Mouse (Mus musculus) lung, postnatal 0 days (tissue): Measurements from ENCODE around the gene Exoc8. TPM values are rescaled to one million over a fixed set of nuclear protein-coding genes. Genes with fewer than 3 reads are reported as not detected.

Experiments used
- ATAC-seq: fragments of 200-750 bp; cut with Nextera tagmentation; 2 replicates; pipeline ENCODE4 v1.8.0; 2017; ENCODE audit warnings: moderate library complexity
- DNase-seq: peaks from one replicate; pipeline ENCODE4 v3.0.0-alpha.2; 2016; ENCODE audit warnings: low spot score
- H3K27ac ChIP-seq: fragments of 300-500 bp; sonication (generic); 2 replicates; pipeline ENCODE4 v1.5.1; 2014; ENCODE audit warnings: antibody characterized with exemption, mild to moderate bottlenecking, low read length, mixed read lengths
- H3K27me3 ChIP-seq: fragments of 300-500 bp; sonication (generic); replicated peaks from 2 replicates; pipeline ENCODE4 v1.6.1; 2014; ENCODE audit warnings: low read length, mixed read lengths; ENCODE audit not compliant: insufficient read depth
- H3K36me3 ChIP-seq: fragments of 300-500 bp; sonication (generic); 2 replicates; pipeline ENCODE4 v1.6.1; 2014; ENCODE audit warnings: low read length, mixed read lengths; ENCODE audit not compliant: insufficient read depth
- H3K4me1 ChIP-seq: fragments of 300-500 bp; sonication (generic); 2 replicates; pipeline ENCODE4 v1.6.1; 2014; ENCODE audit warnings: antibody characterized with exemption, low read depth, low read length, mixed read lengths; ENCODE audit not compliant: insufficient read depth
- H3K4me2 ChIP-seq: fragments of 300-500 bp; sonication (generic); replicated peaks from 2 replicates; pipeline ENCODE4 v1.6.1; 2014; ENCODE audit warnings: low read depth, mild to moderate bottlenecking, low read length, moderate library complexity, mixed read lengths
- H3K4me3 ChIP-seq: fragments of 300-500 bp; sonication (generic); 2 replicates; pipeline ENCODE4 v1.5.1; 2014; ENCODE audit warnings: low read depth, low read length
- H3K9ac ChIP-seq: fragments of 300-500 bp; sonication (generic); replicated peaks from 2 replicates; pipeline ENCODE4 v1.6.1; 2014; ENCODE audit warnings: low read depth, mild to moderate bottlenecking
- H3K9me3 ChIP-seq: fragments of 300-500 bp; sonication (generic); 2 replicates; pipeline ENCODE4 v1.6.1; 2016; ENCODE audit warnings: low read length, mixed read lengths
- CTCF ChIP-seq: IDR thresholded peaks from 2 replicates; pipeline ENCODE4 v1.5.1; 2016; ENCODE audit warnings: antibody characterized with exemption, mild to moderate bottlenecking
- EP300 ChIP-seq: IDR thresholded peaks from 2 replicates; pipeline ENCODE4 v1.6.1; 2016; ENCODE audit warnings: antibody characterized with exemption, mild to moderate bottlenecking, control low read depth
- WGBS: fragments of 180-500 bp; shearing (Covaris S2); extraction: QIAGEN DNeasy Blood & Tissue Kit; methylation state at CpG from one replicate; pipeline ENCODE4 v1.1.7; 2014; 5-methylcytosine and 5-hydroxymethylcytosine counted together
- polyA plus RNA-seq: library from polyadenylated mRNA; unstranded; fragments of >200 nt; fragmentation: Nextera tagmentation; extraction: Ambion mirVana; gene quantifications from 2 replicates; pipeline ENCODE4 v1.2.1, GENCODE M21; 2015

The Exoc8 gene
- polyA plus RNA-seq, 1 experiment from 2014 or later = 7.0 TPM

- peak overlapping the region; percentile 76 for H3K4me2 ChIP-seq
- H3K4me3 ChIP-seq = peak overlapping the region; percentile 93
- peaks cover 3% of the 10 kb centered on the region; the same call in 1 of the 2 replicates for H3K4me1 ChIP-seq
- TF ChIP-seq EP300 (no peak), CTCF (peak; percentile 3; the same call in 1 of the 2 replicates)
- no peak for ATAC-seq
- no peaks in the 10 kb centered on the region for H3K9me3 ChIP-seq
- peaks cover 5% of the 10 kb centered on the region; the same call in 1 of the 2 replicates for H3K36me3 ChIP-seq
- no peak for DNase-seq
- 3% methylated on average over 8 of the region's 8 CpGs for WGBS
- H3K9ac ChIP-seq = peak overlapping the region; percentile 96
- H3K27me3 ChIP-seq = no peaks in the 10 kb centered on the region
- peak overlapping the region; percentile 95 for H3K27ac ChIP-seq
Observed at GRCm38 (mm10) chr8:124863729-124864128, 33.8 kb downstream of the Exoc8 start.

- Histone ChIP-seq H3K9me3 (no peaks in the 10 kb centered on the region), H3K27me3 (no peaks in the 10 kb centered on the region), H3K4me3 (peak overlapping the region; percentile 93), H3K4me1 (peaks cover 3% of the 10 kb centered on the region; the same call in 1 of the 2 replicates), H3K4me2 (peak overlapping the region; percentile 76), H3K9ac (peak overlapping the region; percentile 96), H3K27ac (peak overlapping the region; percentile 95), H3K36me3 (peaks cover 5% of the 10 kb centered on the region; the same call in 1 of the 2 replicates)
- ATAC-seq (no peak), DNase-seq (peak; percentile 42)
- WGBS = 2% methylated on average over 31 of the region's 33 CpGs
- TF ChIP-seq EP300 = no peak
- peak; percentile 29; the same call in 1 of the 2 replicates for TF ChIP-seq CTCF
Observed at GRCm38 (mm10) chr8:124863163-124863677, 34.3 kb downstream of the Exoc8 start.

GRCm38 (mm10) chr8:124862321-124863162, 35.0 kb downstream of the Exoc8 start, which contains the start of the genes Gnpat and 2810004N23Rik:
TSS of gene Gnpat (plus strand) at chr8:124863033.
TSS of gene 2810004N23Rik (minus strand) at chr8:124863120.
- Histone ChIP-seq H3K4me1 (peaks cover 3% of the 10 kb centered on the region; the same call in 1 of the 2 replicates), H3K9me3 (no peaks in the 10 kb centered on the region), H3K4me2 (peak within 1 kb of the TSS; percentile 76), H3K27me3 (no peaks in the 10 kb centered on the region), H3K27ac (peak within 1 kb of the TSS; percentile 95), H3K4me3 (peak within 1 kb of the TSS; percentile 93), H3K36me3 (peaks cover 5% of the 10 kb centered on the region; the same call in 1 of the 2 replicates), H3K9ac (peak within 1 kb of the TSS; percentile 96)
- ATAC-seq (peak; percentile 96), DNase-seq (peak; percentile 93)
- 1% methylated on average over 46 of the region's 55 CpGs for WGBS
- TF ChIP-seq CTCF (no peak), EP300 (no peak)

- H3K9me3 ChIP-seq = no peaks in the 10 kb centered on the region
- no peak for TF ChIP-seq CTCF
- no peak for TF ChIP-seq EP300
- no peak overlapping the region for H3K9ac ChIP-seq
- no peaks in the 10 kb centered on the region; the same call in 1 of the 2 replicates for H3K4me1 ChIP-seq
- no peak for ATAC-seq
- no peak for DNase-seq
- no peak overlapping the region for H3K4me3 ChIP-seq
- H3K36me3 ChIP-seq = peaks cover 5% of the 10 kb centered on the region; the same call in 1 of the 2 replicates
- no peaks in the 10 kb centered on the region for H3K27me3 ChIP-seq
- 95% methylated on average over 3 of the region's 3 CpGs for WGBS
- no peak overlapping the region for H3K27ac ChIP-seq
- no peak overlapping the region for H3K4me2 ChIP-seq
Observed at GRCm38 (mm10) chr8:124860188-124860587, 37.3 kb downstream of the Exoc8 start.

GRCm38 (mm10) chr8:124859466-124859865, 38.0 kb downstream of the Exoc8 start:
- no peaks in the 10 kb centered on the region; the same call in 1 of the 2 replicates for H3K4me1 ChIP-seq
- H3K36me3 ChIP-seq = peaks cover 11% of the 10 kb centered on the region; the same call in 1 of the 2 replicates
- no peak overlapping the region for H3K4me3 ChIP-seq
- H3K27me3 ChIP-seq = no peaks in the 10 kb centered on the region
- ATAC-seq (no peak), DNase-seq (peak; percentile 22)
- TF ChIP-seq EP300 = no peak
- peak; percentile 66 for TF ChIP-seq CTCF
- no peak overlapping the region for H3K4me2 ChIP-seq
- H3K9ac ChIP-seq = no peak overlapping the region
- H3K27ac ChIP-seq = no peak overlapping the region
- no peaks in the 10 kb centered on the region for H3K9me3 ChIP-seq

GRCm38 (mm10) chr8:124853511-124853910, 44.0 kb downstream of the Exoc8 start:
- no peaks in the 10 kb centered on the region for H3K4me1 ChIP-seq
- no peak overlapping the region for H3K4me2 ChIP-seq
- WGBS = 97% methylated on average over 1 of the region's 1 CpGs
- no peaks in the 10 kb centered on the region for H3K9me3 ChIP-seq
- TF ChIP-seq CTCF (no peak), EP300 (no peak)
- DNase-seq (no peak), ATAC-seq (no peak)
- no peak overlapping the region for H3K27ac ChIP-seq
- H3K4me3 ChIP-seq = no peak overlapping the region
- H3K9ac ChIP-seq = no peak overlapping the region
- H3K36me3 ChIP-seq = peaks cover 7% of the 10 kb centered on the region; the same call in 1 of the 2 replicates
- no peaks in the 10 kb centered on the region for H3K27me3 ChIP-seq
